Mouse (Mus musculus): ENCODE measurements at regions not wholly inside any gene's neighbourhood (a gene's known extent, or its start where the extent isn't known, plus 50 kb on each side); places are given as distances from the start of the nearest gene placed in this dataset.
A peak's percentile ranks its signal among the peaks of the same experiment; 100 is the strongest.

- DNase-seq (ENCODE audit: low spot score): no peak
Observed at GRCm38 (mm10) chr8:26811533-26812236, 165.4 kb upstream of the Zfp703 start.

GRCm38 (mm10) chr8:26813198-26813815, 163.8 kb upstream of the Zfp703 start:
- no peak for DNase-seq (ENCODE audit: low spot score)

- DNase-seq (ENCODE audit: low spot score): no peak
Observed at GRCm38 (mm10) chr8:26815020-26815584, 162.0 kb upstream of the Zfp703 start.

- no peak for DNase-seq (ENCODE audit: low spot score)
Observed at GRCm38 (mm10) chr8:26816977-26817376, 160.1 kb upstream of the Zfp703 start.

GRCm38 (mm10) chr8:26824189-26824941, 152.8 kb upstream of the Zfp703 start:
- DNase-seq (ENCODE audit: low spot score): no peak

GRCm38 (mm10) chr8:26828311-26828909, 148.7 kb upstream of the Zfp703 start:
- DNase-seq (ENCODE audit: low spot score): peak; percentile 68

GRCm38 (mm10) chr8:26829313-26829712, 147.8 kb upstream of the Zfp703 start:
- no peak for DNase-seq (ENCODE audit: low spot score)

GRCm38 (mm10) chr8:26831148-26831547, 146.0 kb upstream of the Zfp703 start:
- no peak for DNase-seq (ENCODE audit: low spot score)

GRCm38 (mm10) chr8:26831790-26832189, 145.3 kb upstream of the Zfp703 start:
- DNase-seq (ENCODE audit: low spot score): no peak

GRCm38 (mm10) chr8:26832546-26832945, 144.6 kb upstream of the Zfp703 start:
- no peak for DNase-seq (ENCODE audit: low spot score)

GRCm38 (mm10) chr8:26833297-26833696, 143.8 kb upstream of the Zfp703 start:
- DNase-seq (ENCODE audit: low spot score): peak; percentile 92

GRCm38 (mm10) chr8:26833784-26834183, 143.3 kb upstream of the Zfp703 start:
- no peak for DNase-seq (ENCODE audit: low spot score)

GRCm38 (mm10) chr8:26834604-26835003, 142.5 kb upstream of the Zfp703 start:
- DNase-seq (ENCODE audit: low spot score): no peak

- peak; percentile 70 for DNase-seq (ENCODE audit: low spot score)
Observed at GRCm38 (mm10) chr8:26835076-26835475, 142.0 kb upstream of the Zfp703 start.

GRCm38 (mm10) chr8:26835616-26836015, 141.5 kb upstream of the Zfp703 start:
- peak; percentile 28 for DNase-seq (ENCODE audit: low spot score)

GRCm38 (mm10) chr8:26836552-26836951, 140.6 kb upstream of the Zfp703 start:
- DNase-seq (ENCODE audit: low spot score): no peak

GRCm38 (mm10) chr8:26840286-26840685, 136.8 kb upstream of the Zfp703 start:
- DNase-seq (ENCODE audit: low spot score): no peak

- no peak for DNase-seq (ENCODE audit: low spot score)
Observed at GRCm38 (mm10) chr8:26840745-26841680, 136.1 kb upstream of the Zfp703 start.

- no peak for DNase-seq (ENCODE audit: low spot score)
Observed at GRCm38 (mm10) chr8:26843714-26844113, 133.4 kb upstream of the Zfp703 start.

GRCm38 (mm10) chr8:26844132-26844808, 132.9 kb upstream of the Zfp703 start:
- DNase-seq (ENCODE audit: low spot score): peak; percentile 59

GRCm38 (mm10) chr8:26844809-26845143, 132.3 kb upstream of the Zfp703 start:
- DNase-seq (ENCODE audit: low spot score): no peak

Data from embryo, embryonic 10.5 days (tissue).